Mouse (Mus musculus) liver, embryonic 14.5 days (tissue): ENCODE measurements at regions not wholly inside any gene's neighbourhood (a gene's known extent, or its start where the extent isn't known, plus 50 kb on each side); places are given as distances from the start of the nearest gene placed in this dataset.

Experiments
- ATAC-seq: fragments of 200-750 bp; cut with Nextera tagmentation; 2 replicates; pipeline ENCODE4 v1.8.0; 2017; ENCODE audit warnings: moderate number of reproducible peaks, mild to moderate bottlenecking, moderate library complexity; ENCODE audit not compliant: insufficient read depth
- DNase-seq, 3 experiments: peaks; one replicate each; pipeline ENCODE4 v3.0.0-alpha.2; 2012 to 2013; ENCODE audit warnings: low read depth in 3 of 3, low spot score in 3 of 3
- H3K27ac ChIP-seq: fragments of 300-500 bp; sonication (generic); 2 replicates; pipeline ENCODE4 v1.5.1; 2014; ENCODE audit warnings: moderate library complexity, mild to moderate bottlenecking, control low read depth, inconsistent platforms
- H3K27me3 ChIP-seq: fragments of 300-500 bp; sonication (generic); 2 replicates; pipeline ENCODE4 v1.6.1; 2014; ENCODE audit warnings: mild to moderate bottlenecking, low read length, moderate library complexity; ENCODE audit not compliant: control insufficient read depth, insufficient read depth
- H3K36me3 ChIP-seq: fragments of 300-500 bp; sonication (generic); replicated peaks from 2 replicates; pipeline ENCODE4 v1.6.1; 2014; ENCODE audit warnings: low read depth; ENCODE audit not compliant: control insufficient read depth, insufficient read depth
- H3K4me1 ChIP-seq, 2 experiments: fragments of 200-500 bp in 1 of 2; fragments of 300-500 bp in 1 of 2; sonication (generic) in 1 of 2; replicated peaks; 2 replicates each; pipeline ENCODE4 v1.6.1; 2012 to 2014; ENCODE audit warnings: antibody characterized with exemption in 1 of 2, inconsistent platforms in 1 of 2, low read length in 1 of 2; ENCODE audit not compliant: control insufficient read depth in 2 of 2, insufficient read depth in 2 of 2
- H3K4me2 ChIP-seq: fragments of 300-500 bp; sonication (generic); 2 replicates; pipeline ENCODE4 v1.6.1; 2014; ENCODE audit warnings: low read depth, mild to moderate bottlenecking, control low read depth, moderate library complexity
- H3K4me3 ChIP-seq, 2 experiments: fragments of 200-500 bp in 1 of 2; fragments of 300-500 bp in 1 of 2; sonication (generic) in 1 of 2; 2 replicates each; pipeline ENCODE4 v1.5.1; 2012 to 2014; ENCODE audit warnings: low read depth in 2 of 2, low read length in 2 of 2, mild to moderate bottlenecking in 2 of 2, control low read depth in 1 of 2, inconsistent platforms in 1 of 2, moderate library complexity in 1 of 2; ENCODE audit not compliant: insufficient read depth in 1 of 2
- H3K9ac ChIP-seq: fragments of 300-500 bp; sonication (generic); replicated peaks from 2 replicates; pipeline ENCODE4 v1.6.1; 2014; ENCODE audit warnings: mild to moderate bottlenecking, control low read depth, moderate library complexity
- H3K9me3 ChIP-seq: fragments of 300-500 bp; sonication (generic); 2 replicates; pipeline ENCODE4 v1.6.1; 2016; ENCODE audit warnings: low read length, mixed read lengths; ENCODE audit not compliant: control insufficient read depth
- CTCF ChIP-seq: IDR thresholded peaks from 2 replicates; pipeline ENCODE4 v1.5.1; 2016; ENCODE audit warnings: antibody characterized with exemption, low read depth, control low read depth
- EP300 ChIP-seq: IDR thresholded peaks from 2 replicates; pipeline ENCODE4 v1.6.1; 2016; ENCODE audit warnings: antibody characterized with exemption, low read depth
- WGBS: fragments of 180-500 bp; shearing (Covaris S2); extraction: QIAGEN DNeasy Blood & Tissue Kit; methylation state at CpG from one replicate; pipeline ENCODE4 v1.1.7; 2014; ENCODE audit not compliant: insufficient replicate concordance; 5-methylcytosine and 5-hydroxymethylcytosine counted together

DNA sequence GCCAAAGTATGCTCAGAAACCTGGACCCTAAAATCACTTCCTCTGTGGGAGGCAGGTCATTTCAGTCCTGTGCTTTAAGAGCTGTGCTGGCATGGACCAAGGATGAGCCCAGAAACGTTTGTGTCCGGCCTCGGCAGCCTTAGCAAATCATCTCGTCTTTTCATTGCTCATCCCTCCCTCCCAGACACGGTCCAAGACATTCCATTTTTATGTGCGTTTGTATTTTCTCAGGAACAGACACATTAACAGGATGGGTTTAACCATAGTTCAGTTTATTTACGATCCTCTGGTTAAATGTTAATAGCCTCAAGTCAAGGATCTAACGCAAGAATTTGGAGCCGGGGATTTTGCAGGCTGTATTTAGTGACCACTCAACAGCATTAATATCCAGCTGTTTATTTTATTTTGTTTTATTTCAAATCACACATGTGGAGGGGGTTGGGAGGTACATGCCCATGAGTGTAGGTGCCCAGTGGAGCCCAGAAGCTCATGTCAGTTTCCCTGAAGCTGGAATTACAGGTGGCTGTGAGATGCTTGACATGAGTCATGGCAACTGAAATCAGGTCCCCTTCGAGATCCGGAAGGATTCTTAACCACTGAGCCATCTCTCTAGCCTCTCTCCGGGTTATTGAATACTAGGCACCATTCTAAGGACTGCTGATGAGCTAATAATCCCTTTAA is 212.1 kb upstream of the Gm5148 start:
- Histone ChIP-seq H3K4me2 (no peak overlapping the region), H3K4me3 (no peak overlapping the region), H3K4me1 (peaks cover 0 to 8% of the 10 kb centered on the region in 2 experiments; a peak in 3 of 4 replicates), H3K9ac (no peak overlapping the region), H3K27me3 (no peaks in the 10 kb centered on the region), H3K36me3 (no peaks in the 10 kb centered on the region), H3K27ac (no peak overlapping the region), H3K9me3 (no peaks in the 10 kb centered on the region)
- WGBS = 68% methylated on average over 12 of the region's 12 CpGs
- ATAC-seq = no peak
- TF ChIP-seq CTCF (no peak), EP300 (no peak)
- no peak for DNase-seq

DNA sequence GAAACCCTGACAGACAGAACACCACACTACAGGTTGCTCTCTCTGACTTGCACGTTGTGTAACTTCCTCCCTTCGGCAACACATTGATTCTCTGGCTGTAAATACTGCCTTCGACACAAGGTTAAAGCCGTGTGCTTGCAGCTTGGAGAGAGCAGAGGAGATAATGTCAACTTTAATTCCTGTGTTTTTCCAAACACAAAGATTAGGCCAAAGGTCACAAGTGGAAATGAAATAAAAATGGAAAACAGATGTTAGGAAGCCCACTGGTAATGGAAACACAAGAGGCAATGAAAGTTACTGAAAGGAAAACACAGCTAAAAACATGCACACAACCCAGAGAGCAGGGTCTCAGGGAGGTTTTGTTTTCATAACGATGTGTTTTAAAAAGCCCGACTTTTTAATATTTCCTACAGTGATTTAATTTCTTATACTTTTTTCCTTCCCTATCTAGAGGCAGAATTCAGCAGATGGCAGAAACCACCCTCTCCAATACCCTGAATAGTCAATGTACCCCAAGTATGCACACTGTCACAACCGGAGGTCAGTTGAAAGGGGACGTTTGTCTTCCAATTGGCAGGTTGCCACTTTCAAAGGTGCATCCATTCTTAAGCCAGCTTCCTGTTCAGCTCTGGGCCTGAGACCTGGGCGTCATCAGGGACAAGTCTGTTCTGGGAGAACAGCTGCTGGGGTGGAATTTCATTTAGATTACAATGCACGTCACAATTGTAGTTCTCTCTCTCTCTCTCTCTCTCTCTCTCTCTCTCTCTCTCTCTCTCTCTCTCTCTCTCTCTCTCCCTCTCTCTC is 210.8 kb upstream of the Gm5148 start:
- Histone ChIP-seq H3K27me3 (no peaks in the 10 kb centered on the region), H3K36me3 (no peaks in the 10 kb centered on the region), H3K9ac (no peak overlapping the region), H3K4me2 (no peak overlapping the region), H3K4me1 (peaks cover 0 to 8% of the 10 kb centered on the region in 2 experiments; a peak in 3 of 4 replicates), H3K4me3 (no peak overlapping the region), H3K27ac (no peak overlapping the region), H3K9me3 (no peaks in the 10 kb centered on the region)
- 30% methylated on average over 10 of the region's 10 CpGs for WGBS
- TF ChIP-seq EP300 (no peak), CTCF (no peak)
- peak in 1 of 3 experiments; percentile 5 for DNase-seq
- no peak for ATAC-seq

DNA sequence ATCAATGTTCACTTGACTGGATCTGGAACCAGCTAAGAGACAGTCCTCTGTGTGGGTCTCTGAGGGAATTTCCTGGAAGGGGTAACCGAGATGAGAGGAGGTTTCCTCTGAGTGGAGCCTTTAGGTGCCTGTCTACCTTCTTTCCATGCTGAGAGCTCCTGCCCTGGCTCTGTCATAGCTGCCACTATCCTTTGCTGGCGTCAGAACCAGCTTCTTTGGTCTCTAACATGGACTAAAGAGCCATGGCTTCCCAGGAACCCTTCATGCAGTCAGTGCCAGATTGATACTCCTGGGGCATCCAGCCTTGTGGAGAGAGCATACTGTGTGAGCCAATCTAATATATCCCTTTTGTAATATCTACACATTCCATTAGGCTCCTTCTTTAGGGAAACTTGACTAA is 209.9 kb upstream of the Gm5148 start:
- Histone ChIP-seq H3K9me3 (no peaks in the 10 kb centered on the region), H3K4me2 (no peak overlapping the region), H3K27me3 (no peaks in the 10 kb centered on the region), H3K4me1 (peaks cover 0 to 8% of the 10 kb centered on the region in 2 experiments; a peak in 3 of 4 replicates), H3K36me3 (no peaks in the 10 kb centered on the region), H3K27ac (no peak overlapping the region), H3K9ac (no peak overlapping the region), H3K4me3 (no peak overlapping the region)
- DNase-seq (no peak), ATAC-seq (no peak)
- WGBS = 41% methylated on average over 2 of the region's 2 CpGs
- TF ChIP-seq EP300 = no peak
- TF ChIP-seq CTCF = no peak

DNA sequence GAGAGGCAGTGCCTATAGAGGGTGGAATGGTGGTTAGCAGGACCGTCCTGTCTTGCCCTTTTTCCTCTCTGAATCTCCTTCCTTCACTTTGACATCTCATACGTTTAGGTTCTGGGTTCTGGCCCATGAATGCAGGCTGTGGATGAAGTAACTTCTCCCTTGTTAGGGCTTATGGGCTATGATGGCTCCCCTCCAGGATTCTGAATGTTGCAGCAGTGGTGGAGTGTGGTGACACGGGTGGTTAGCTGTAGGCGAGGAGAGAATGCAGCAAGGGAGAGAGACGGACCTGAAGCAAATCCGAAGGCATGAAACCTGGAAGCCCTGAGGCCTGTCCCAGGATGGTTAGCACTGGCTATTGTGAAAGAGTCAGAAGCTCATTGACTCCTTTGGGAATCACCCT is 204.4 kb upstream of the Gm5148 start:
- no peak for ATAC-seq
- Histone ChIP-seq H3K9ac (no peak overlapping the region), H3K4me3 (no peak overlapping the region), H3K4me2 (no peak overlapping the region), H3K27me3 (no peaks in the 10 kb centered on the region), H3K9me3 (no peaks in the 10 kb centered on the region), H3K4me1 (no peaks in the 10 kb centered on the region), H3K27ac (no peak overlapping the region), H3K36me3 (no peaks in the 10 kb centered on the region)
- TF ChIP-seq EP300 = no peak
- no peak for TF ChIP-seq CTCF
- WGBS = 63% methylated on average over 6 of the region's 6 CpGs
- no peak for DNase-seq

DNA sequence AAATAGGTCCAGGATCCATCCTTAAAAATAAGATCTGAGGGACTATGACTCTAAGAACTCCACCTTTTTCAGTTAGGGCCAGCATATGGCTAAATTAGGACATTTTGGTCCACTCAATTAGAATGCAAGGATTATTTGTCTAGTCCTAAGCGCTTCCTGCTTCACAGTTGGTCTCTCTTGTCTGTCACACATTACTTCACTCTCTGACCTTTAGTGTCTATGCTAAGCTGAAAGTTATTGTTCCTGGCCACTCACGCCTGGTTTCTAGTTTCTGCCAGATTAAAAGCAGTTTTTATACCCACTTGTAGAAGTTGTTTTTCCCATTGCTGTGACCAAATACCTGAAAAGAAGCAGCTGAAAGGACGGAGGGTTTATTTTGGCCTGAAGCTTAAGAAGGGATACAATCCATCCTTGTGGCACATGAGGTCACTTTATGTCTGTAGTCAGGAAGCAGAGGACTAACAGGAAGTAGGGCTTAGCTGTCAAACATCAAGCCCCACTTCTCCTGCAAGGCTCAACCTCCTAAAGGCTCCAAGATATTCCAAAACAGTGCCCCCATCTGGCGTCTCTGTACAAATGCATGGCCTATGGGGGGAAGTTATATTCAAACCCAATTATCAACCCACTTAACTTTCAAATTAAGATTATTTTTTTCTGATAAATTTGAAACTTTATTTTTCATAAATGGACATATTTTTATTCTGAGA is 195.3 kb upstream of the Gm5148 start:
- H3K4me2 ChIP-seq = no peak overlapping the region
- H3K36me3 ChIP-seq = no peaks in the 10 kb centered on the region
- no peak overlapping the region for H3K27ac ChIP-seq
- no peaks in the 10 kb centered on the region for H3K27me3 ChIP-seq
- no peak for TF ChIP-seq CTCF
- no peak for TF ChIP-seq EP300
- no peaks in the 10 kb centered on the region for H3K9me3 ChIP-seq
- WGBS = 54% methylated on average over 4 of the region's 4 CpGs
- no peak overlapping the region for H3K4me3 ChIP-seq
- no peak for ATAC-seq
- H3K9ac ChIP-seq = no peak overlapping the region
- H3K4me1 ChIP-seq = no peaks in the 10 kb centered on the region
- DNase-seq = no peak
